Mouse (Mus musculus) forebrain, postnatal 0 days (tissue): ENCODE measurements around the gene Lrp2bp. TPM values are rescaled to one million over a fixed set of nuclear protein-coding genes. Genes with fewer than 3 reads are reported as not detected.

Source experiments
- ATAC-seq: fragments of 200-750 bp; cut with Nextera tagmentation; 2 replicates; pipeline ENCODE4 v1.8.0; 2017; ENCODE audit warnings: mild to moderate bottlenecking, moderate library complexity
- DNase-seq: peaks from one replicate; pipeline ENCODE4 v3.0.0-alpha.2; 2015
- H3K27ac ChIP-seq: fragments of 300-500 bp; sonication (generic); 2 replicates; pipeline ENCODE4 v1.5.1; 2014; ENCODE audit warnings: low read depth, mild to moderate bottlenecking, antibody characterized with exemption, low read length, moderate library complexity, mixed read lengths
- H3K27me3 ChIP-seq: fragments of 300-500 bp; sonication (generic); 2 replicates; pipeline ENCODE4 v1.6.1; 2014; ENCODE audit warnings: mild to moderate bottlenecking, low read length, mixed read lengths; ENCODE audit not compliant: insufficient read depth
- H3K36me3 ChIP-seq: fragments of 300-500 bp; sonication (generic); 2 replicates; pipeline ENCODE4 v1.6.1; 2014; ENCODE audit warnings: mild to moderate bottlenecking, moderate library complexity; ENCODE audit not compliant: insufficient read depth
- H3K4me1 ChIP-seq: fragments of 300-500 bp; sonication (generic); 2 replicates; pipeline ENCODE4 v1.6.1; 2014; ENCODE audit warnings: antibody characterized with exemption; ENCODE audit not compliant: insufficient read depth
- H3K4me2 ChIP-seq: fragments of 300-500 bp; sonication (generic); 2 replicates; pipeline ENCODE4 v1.6.1; 2014; ENCODE audit warnings: low read depth, mild to moderate bottlenecking, moderate library complexity
- H3K4me3 ChIP-seq: fragments of 300-500 bp; sonication (generic); 2 replicates; pipeline ENCODE4 v1.5.1; 2014; ENCODE audit warnings: low read depth, low read length, mixed read lengths
- H3K9ac ChIP-seq: fragments of 300-500 bp; sonication (generic); 2 replicates; pipeline ENCODE4 v1.6.1; 2014; ENCODE audit warnings: mild to moderate bottlenecking
- H3K9me3 ChIP-seq: fragments of 300-500 bp; sonication (generic); 2 replicates; pipeline ENCODE4 v1.6.1; 2016; ENCODE audit warnings: low read length
- CTCF ChIP-seq: sonication (generic); IDR thresholded peaks from 2 replicates; pipeline ENCODE4 v1.5.1; 2016; ENCODE audit warnings: antibody characterized with exemption, control low read depth, low read depth
- WGBS: fragments of 180-500 bp; shearing (Covaris S2); extraction: QIAGEN DNeasy Blood & Tissue Kit; methylation state at CpG from one replicate; pipeline ENCODE4 v1.1.7; 2014; 5-methylcytosine and 5-hydroxymethylcytosine counted together
- polyA plus RNA-seq: library from polyadenylated mRNA; unstranded; fragments of >200 nt; fragmentation: Nextera tagmentation; extraction: Ambion mirVana; gene quantifications from 2 replicates; pipeline ENCODE4 v1.2.1, GENCODE M21; 2015
- total RNA-seq: library from RNA; depleted of rRNA; stranded (reverse); fragments of >200 nt; gene quantifications from 2 replicates; pipeline ENCODE4 v1.2.3, GENCODE M21; 2014; rRNA removed

Gene Lrp2bp
- total RNA-seq (0.29 and 0.31 TPM in 2 replicates), polyA plus RNA-seq (0.22 and 0.25 TPM in 2 replicates)

DNA sequence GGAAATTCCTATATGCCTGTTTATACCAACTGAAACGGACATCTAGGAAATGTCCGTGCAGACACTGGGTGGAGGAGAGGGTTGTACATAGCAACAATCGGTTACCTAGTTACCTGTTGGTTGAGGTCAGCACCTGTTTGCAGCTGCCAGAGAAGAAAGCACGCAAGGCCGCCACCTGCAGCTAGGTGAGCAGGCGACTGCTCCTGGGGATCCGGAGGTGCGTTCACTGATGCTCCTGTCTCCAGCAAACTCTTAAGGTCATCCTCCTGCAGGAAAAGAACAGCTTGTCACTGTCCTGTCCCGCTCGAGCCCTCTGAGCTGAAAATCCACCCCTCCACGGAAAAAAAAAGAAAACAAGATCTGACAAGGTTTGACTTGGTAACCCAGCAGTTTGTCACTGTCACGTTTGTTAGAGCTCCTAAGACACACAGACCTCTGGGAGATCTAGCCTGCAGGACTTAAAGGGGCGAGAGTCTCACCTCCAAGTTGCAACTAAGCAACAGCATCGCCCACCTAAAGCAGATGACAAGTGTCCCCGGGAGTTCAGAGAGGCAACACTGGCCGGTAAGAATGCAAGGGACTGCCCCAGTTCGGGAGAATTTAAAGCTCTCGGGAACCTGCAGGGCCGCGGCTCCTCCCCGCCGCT, at the start of gene Lrp2bp:
Gene Lrp2bp, plus strand, starts transcription at position 166 of the 646 bp plus-strand sequence.
- Histone ChIP-seq H3K9ac (peak within 1 kb of the TSS; percentile 91), H3K9me3 (no peaks in the 10 kb centered on the region), H3K4me1 (no peaks in the 10 kb centered on the region), H3K27ac (peak within 1 kb of the TSS; percentile 97), H3K4me2 (peak within 1 kb of the TSS; percentile 69), H3K27me3 (no peaks in the 10 kb centered on the region), H3K4me3 (peak within 1 kb of the TSS; percentile 54), H3K36me3 (peaks cover 16% of the 10 kb centered on the region)
- peak; percentile 27 for DNase-seq
- TF ChIP-seq CTCF, result 0 out of 2 replicates have a peak, but pooled peaks have one; percentile 14
- 3% methylated on average over 22 of the region's 22 CpGs for WGBS
- ATAC-seq, result no peak; the same call in 1 of the 2 replicates

- no peak overlapping the region for H3K4me3 ChIP-seq
- no peak overlapping the region for H3K27ac ChIP-seq
- no peaks in the 10 kb centered on the region for H3K9me3 ChIP-seq
- no peak for TF ChIP-seq CTCF
- no peaks in the 10 kb centered on the region for H3K4me1 ChIP-seq
- H3K27me3 ChIP-seq, result no peaks in the 10 kb centered on the region
- DNase-seq (no peak), ATAC-seq (no peak)
- WGBS, result 18% methylated on average over 2 of the region's 2 CpGs
- no peak overlapping the region for H3K9ac ChIP-seq
- no peak overlapping the region for H3K4me2 ChIP-seq
- H3K36me3 ChIP-seq, result no peaks in the 10 kb centered on the region
Measured at GRCm38 (mm10) chr8:45950622-45951021, 48.5 kb upstream of the Lrp2bp start.

- WGBS, result 96% methylated on average over 12 of the region's 12 CpGs
- H3K36me3 ChIP-seq, result no peaks in the 10 kb centered on the region
- DNase-seq (no peak), ATAC-seq (no peak)
- H3K27ac ChIP-seq, result no peak overlapping the region
- no peaks in the 10 kb centered on the region for H3K27me3 ChIP-seq
- H3K4me3 ChIP-seq, result no peak overlapping the region
- no peak overlapping the region for H3K9ac ChIP-seq
- peaks cover 2% of the 10 kb centered on the region for H3K4me1 ChIP-seq
- TF ChIP-seq CTCF, result peak; percentile 34
- no peaks in the 10 kb centered on the region for H3K9me3 ChIP-seq
- no peak overlapping the region for H3K4me2 ChIP-seq
Measured at GRCm38 (mm10) chr8:45970894-45971293, 28.2 kb upstream of the Lrp2bp start.

- peak overlapping the region; percentile 86; the same call in 1 of the 2 replicates for H3K4me2 ChIP-seq
- H3K4me3 ChIP-seq, result no peak overlapping the region
- no peak for TF ChIP-seq CTCF
- DNase-seq (no peak), ATAC-seq (no peak)
- H3K36me3 ChIP-seq, result no peaks in the 10 kb centered on the region
- H3K27me3 ChIP-seq, result no peaks in the 10 kb centered on the region
- H3K4me1 ChIP-seq, result peaks cover 6% of the 10 kb centered on the region
- no peak overlapping the region for H3K27ac ChIP-seq
- H3K9ac ChIP-seq, result no peak overlapping the region
- no peaks in the 10 kb centered on the region for H3K9me3 ChIP-seq
- 50% methylated on average over 8 of the region's 8 CpGs for WGBS
Measured at GRCm38 (mm10) chr8:45973988-45974505, 25.1 kb upstream of the Lrp2bp start.

- no peaks in the 10 kb centered on the region for H3K36me3 ChIP-seq
- peak within 1 kb of the TSS; percentile 86 for H3K4me2 ChIP-seq
- H3K27me3 ChIP-seq, result no peaks in the 10 kb centered on the region
- peak; percentile 99 for DNase-seq
- peak within 1 kb of the TSS; percentile 65 for H3K4me3 ChIP-seq
- H3K27ac ChIP-seq, result peak within 1 kb of the TSS; percentile 66
- TF ChIP-seq CTCF, result peak; percentile 70
- peak within 1 kb of the TSS; percentile 64 for H3K9ac ChIP-seq
- peaks cover 6% of the 10 kb centered on the region for H3K4me1 ChIP-seq
- WGBS, result 1% methylated on average over 57 of the region's 57 CpGs
- ATAC-seq, result peak; percentile 99
- H3K9me3 ChIP-seq, result no peaks in the 10 kb centered on the region
Measured at GRCm38 (mm10) chr8:45975126-45975836, 23.8 kb upstream of the Lrp2bp start, which contains the start of the genes 1700029J07Rik and Ufsp2. TSS of gene 1700029J07Rik (minus strand) at chr8:45975252. TSS of gene Ufsp2 (plus strand) at chr8:45975528.

DNA sequence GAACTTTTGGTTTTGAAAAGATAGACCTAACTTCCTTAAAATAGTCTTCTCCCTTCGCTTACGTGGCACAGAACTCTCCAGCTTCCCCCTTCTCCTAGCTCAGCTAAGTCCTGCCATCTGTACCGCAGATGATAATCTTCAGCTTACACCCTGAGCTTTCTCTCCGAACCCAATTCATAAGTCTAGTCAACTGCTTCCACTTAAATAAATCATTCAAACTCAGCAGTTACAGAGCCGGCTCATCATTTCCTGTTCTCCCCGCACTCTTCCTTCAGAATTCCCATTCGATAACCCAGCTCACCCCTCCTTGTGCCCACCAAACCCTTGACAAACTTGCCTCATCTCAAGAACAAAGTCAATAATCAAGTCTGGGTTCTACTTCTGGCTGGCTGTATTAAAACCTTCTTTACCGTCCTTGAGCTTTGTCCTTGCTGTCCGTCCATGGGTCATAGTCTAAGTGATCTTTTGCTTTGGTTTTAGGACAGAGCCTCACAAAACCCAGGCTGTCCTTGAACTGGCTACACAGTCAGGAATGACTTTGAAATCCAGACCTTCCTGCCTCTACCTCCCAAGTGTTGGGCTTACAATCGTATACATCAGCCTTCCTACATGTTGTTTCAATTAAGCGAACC, 23.1 kb upstream of the Lrp2bp start:
- H3K27ac ChIP-seq, result no peak overlapping the region
- 71% methylated on average over 11 of the region's 11 CpGs for WGBS
- peak overlapping the region; percentile 86 for H3K4me2 ChIP-seq

More for the DNA sequence above, 23.1 kb upstream of the Lrp2bp start:
- no peaks in the 10 kb centered on the region for H3K27me3 ChIP-seq
- DNase-seq, result no peak
- no peak for TF ChIP-seq CTCF
- H3K36me3 ChIP-seq, result peaks cover 3% of the 10 kb centered on the region; the same call in 1 of the 2 replicates
- H3K4me1 ChIP-seq, result peaks cover 6% of the 10 kb centered on the region
- ATAC-seq, result no peak
- H3K4me3 ChIP-seq, result peak overlapping the region; percentile 65
- peak overlapping the region; percentile 64 for H3K9ac ChIP-seq
- H3K9me3 ChIP-seq, result no peaks in the 10 kb centered on the region
